Mouse (Mus musculus) liver, postnatal 0 days (tissue): ENCODE results near the gene Gnptab.

Source experiments
- CTCF ChIP-seq: sonication (generic); IDR thresholded peaks from 2 replicates; pipeline ENCODE4 v1.5.1; 2016; ENCODE audit warnings: antibody characterized with exemption, low read depth
- EP300 ChIP-seq: IDR thresholded peaks from 2 replicates; pipeline ENCODE4 v1.6.1; 2016; ENCODE audit warnings: antibody characterized with exemption, low read depth, mild to moderate bottlenecking

- TF ChIP-seq CTCF: no peak
- no peak for TF ChIP-seq EP300
These were observed 27.4 kb upstream of the Gnptab start for GRCm38 (mm10) chr10:88351411-88352103.
